9 mouse cellular contexts compared by ENCODE assay signal in genomic region chr13:60486105-60486504, GRCm38 (mm10).
DNase-seq lines count a peak whose midpoint lies in the region; ATAC-seq and TF ChIP-seq lines count a peak whose summit lies in the region.
"Had no signal": no experiment of that assay in that cellular context is flagged by ENCODE, and none has a peak within 500 bp of the region (broad histone marks: within the 10 kb centered on the region; RNA-seq: fewer than 3 reads in every experiment).

No protein-coding gene starts in this region.

- H3K4me2 ChIP-seq in hindbrain, postnatal 0 days (ENCODE audit: low read depth, low read length), result no peak overlapping the region
- H3K4me2 ChIP-seq in hindbrain, embryonic 12.5 days (replicated peaks), result no peak overlapping the region
- H3K4me2 ChIP-seq: limb, embryonic 12.5 days had no signal

- H3K27me3 ChIP-seq in hindbrain, postnatal 0 days (ENCODE audit: insufficient read depth, low read length), result no peaks in the 10 kb centered on the region
- peaks cover 2% of the 10 kb centered on the region for H3K27me3 ChIP-seq in hindbrain, embryonic 12.5 days
- H3K27me3 ChIP-seq: limb, embryonic 12.5 days had no signal

- 0 out of 2 replicates have a peak, but pooled peaks cover 2% of the 10 kb centered on the region for H3K9me3 ChIP-seq in hindbrain, postnatal 0 days (ENCODE audit: low read length)
- no peaks in the 10 kb centered on the region for H3K9me3 ChIP-seq in hindbrain, embryonic 12.5 days (replicated peaks)

- H3K36me3 ChIP-seq in hindbrain, postnatal 0 days (ENCODE audit: insufficient read depth, low read length), result no peaks in the 10 kb centered on the region
- H3K36me3 ChIP-seq in hindbrain, embryonic 12.5 days, result no peaks in the 10 kb centered on the region
- H3K36me3 ChIP-seq: limb, embryonic 12.5 days had no signal

- 0 out of 2 replicates have a peak, but pooled peaks cover 7% of the 10 kb centered on the region for H3K4me1 ChIP-seq in hindbrain, postnatal 0 days (ENCODE audit: insufficient read depth, low read length)
- peaks cover 8% of the 10 kb centered on the region for H3K4me1 ChIP-seq in hindbrain, embryonic 12.5 days

- no peak; the same call in 1 of the 2 replicates for ATAC-seq in hindbrain, postnatal 0 days
- no peak for ATAC-seq in hindbrain, embryonic 12.5 days (ENCODE audit: low FRiP score)
- ATAC-seq in granulocyte monocyte progenitor cell, adult 5-6 weeks (replicated peaks; ENCODE audit: poor library complexity, severe bottlenecking), result no peak

- 42% methylated on average over 2 of the region's 2 CpGs for WGBS in hindbrain, postnatal 0 days
- 77% methylated on average over 2 of the region's 2 CpGs for WGBS in hindbrain, embryonic 12.5 days

- no peak overlapping the region for H3K4me3 ChIP-seq in hindbrain, postnatal 0 days (ENCODE audit: low read length)
- no peak overlapping the region for H3K4me3 ChIP-seq in hindbrain, embryonic 12.5 days
- H3K4me3 ChIP-seq in layer of hippocampus, adult 2 months, result no peak overlapping the region
- H3K4me3 ChIP-seq: limb, embryonic 12.5 days had no signal

- no peak overlapping the region for H3K9ac ChIP-seq in hindbrain, postnatal 0 days (replicated peaks; ENCODE audit: low read length)
- H3K9ac ChIP-seq in hindbrain, embryonic 12.5 days, result no peak overlapping the region
- H3K9ac ChIP-seq: limb, embryonic 12.5 days had no signal

- DNase-seq in hindbrain, postnatal 0 days (ENCODE audit: low spot score), result peak; percentile 60
- peak; percentile 63 for DNase-seq in adrenal gland, postnatal 14 days
- peak; percentile 20 for DNase-seq in forelimb bud, embryonic 11.5 days (ENCODE audit: low read depth, low spot score)
- DNase-seq in kidney, postnatal 10 days, result peak; percentile 45
- no peak for DNase-seq in spleen, postnatal 14 days (ENCODE audit: low spot score in 2 of 2)
- no peak for DNase-seq in layer of hippocampus, adult 2 months (ENCODE audit: low spot score in 2 of 2)

- no peak for TF ChIP-seq CTCF in hindbrain, postnatal 0 days (IDR thresholded peaks at IDR 0.05; ENCODE audit: low read depth)
- no peak for TF ChIP-seq CTCF in layer of hippocampus, adult 2 months (conservative IDR thresholded peaks at IDR 0.05)

- H3K27ac ChIP-seq in hindbrain, postnatal 0 days, result no peak overlapping the region
- H3K27ac ChIP-seq in hindbrain, embryonic 12.5 days, result no peak overlapping the region
- no peak overlapping the region for H3K27ac ChIP-seq in layer of hippocampus, adult 2 months
- H3K27ac ChIP-seq: limb, embryonic 12.5 days had no signal

Comparison
In these comparisons a context has a peak if more than half of its experiments do, and no peak if none do; other contexts are left out.
1. DNase-seq: peak in hindbrain, postnatal 0 days (single experiment), adrenal gland, postnatal 14 days (single experiment), forelimb bud, embryonic 11.5 days (single experiment) and kidney, postnatal 10 days (single experiment); none in spleen, postnatal 14 days (0 of 2) and layer of hippocampus, adult 2 months (0 of 2).